Mouse (Mus musculus): ENCODE measurements at regions not wholly inside any gene's neighbourhood (a gene's known extent, or its start where the extent isn't known, plus 50 kb on each side); places are given as distances from the start of the nearest gene placed in this dataset.

- no peak for TF ChIP-seq POLR2A (IDR thresholded peaks at IDR 0.05; ENCODE audit: low read depth, low read length)
- peak; percentile 15; the same call in 1 of the 2 replicates for TF ChIP-seq CTCF (IDR thresholded peaks at IDR 0.05; ENCODE audit: extremely low read depth, insufficient read length, insufficient replicate concordance, low read depth, low read length)
- H3K36me3 ChIP-seq (ENCODE audit: control insufficient read depth, insufficient read depth, low read length) = no peaks in the 10 kb centered on the region
- no peaks in the 10 kb centered on the region for H3K4me1 ChIP-seq (ENCODE audit: control insufficient read depth, insufficient read depth, insufficient read length, low read length)
- peak overlapping the region; percentile 50 for H3K4me3 ChIP-seq (ENCODE audit: low read depth, low read length)
- WGBS = 20% methylated on average over 17 of the region's 17 CpGs
- H3K27me3 ChIP-seq (ENCODE audit: control insufficient read depth, insufficient read depth, low read length) = no peaks in the 10 kb centered on the region
- H3K27ac ChIP-seq (ENCODE audit: insufficient read depth, low read depth, low read length) = no peak overlapping the region
These were observed 462.0 kb downstream of the Lmo4 start for GRCm38 (mm10) chr3:143742786-143743571.

- 81% methylated on average over 3 of the region's 3 CpGs for WGBS
- no peak for TF ChIP-seq POLR2A (IDR thresholded peaks at IDR 0.05; ENCODE audit: low read depth, low read length)
- TF ChIP-seq CTCF (IDR thresholded peaks at IDR 0.05; ENCODE audit: extremely low read depth, insufficient read length, insufficient replicate concordance, low read depth, low read length) = no peak
These were observed 466.3 kb downstream of the Lmo4 start for GRCm38 (mm10) chr3:143738676-143739075.

GRCm38 (mm10) chr3:143737844-143738243 lies 467.2 kb downstream of the Lmo4 start:
- 83% methylated on average over 6 of the region's 6 CpGs for WGBS
- H3K27ac ChIP-seq (ENCODE audit: insufficient read depth, low read depth, low read length) = no peak overlapping the region
- H3K36me3 ChIP-seq (ENCODE audit: control insufficient read depth, insufficient read depth, low read length) = no peaks in the 10 kb centered on the region

More at GRCm38 (mm10) chr3:143738676-143739075, 466.3 kb downstream of the Lmo4 start:
- Histone ChIP-seq H3K36me3 (ENCODE audit: control insufficient read depth, insufficient read depth, low read length) (no peaks in the 10 kb centered on the region), H3K27ac (ENCODE audit: insufficient read depth, low read depth, low read length) (no peak overlapping the region), H3K27me3 (ENCODE audit: control insufficient read depth, insufficient read depth, low read length) (no peaks in the 10 kb centered on the region), H3K4me1 (ENCODE audit: control insufficient read depth, insufficient read depth, insufficient read length, low read length) (no peaks in the 10 kb centered on the region), H3K4me3 (ENCODE audit: low read depth, low read length) (no peak overlapping the region)

GRCm38 (mm10) chr3:143736651-143737398 lies 468.2 kb downstream of the Lmo4 start:
- WGBS = 74% methylated on average over 6 of the region's 6 CpGs
- Histone ChIP-seq H3K36me3 (ENCODE audit: control insufficient read depth, insufficient read depth, low read length) (no peaks in the 10 kb centered on the region), H3K4me3 (ENCODE audit: low read depth, low read length) (no peak overlapping the region), H3K27ac (ENCODE audit: insufficient read depth, low read depth, low read length) (no peak overlapping the region), H3K4me1 (ENCODE audit: control insufficient read depth, insufficient read depth, insufficient read length, low read length) (no peaks in the 10 kb centered on the region), H3K27me3 (ENCODE audit: control insufficient read depth, insufficient read depth, low read length) (no peaks in the 10 kb centered on the region)
- TF ChIP-seq CTCF (IDR thresholded peaks at IDR 0.05; ENCODE audit: extremely low read depth, insufficient read length, insufficient replicate concordance, low read depth, low read length) (no peak), POLR2A (IDR thresholded peaks at IDR 0.05; ENCODE audit: low read depth, low read length) (no peak)

More at GRCm38 (mm10) chr3:143737844-143738243, 467.2 kb downstream of the Lmo4 start:
- H3K27me3 ChIP-seq (ENCODE audit: control insufficient read depth, insufficient read depth, low read length) = no peaks in the 10 kb centered on the region
- no peak overlapping the region for H3K4me3 ChIP-seq (ENCODE audit: low read depth, low read length)
- H3K4me1 ChIP-seq (ENCODE audit: control insufficient read depth, insufficient read depth, insufficient read length, low read length) = no peaks in the 10 kb centered on the region
- TF ChIP-seq CTCF (IDR thresholded peaks at IDR 0.05; ENCODE audit: extremely low read depth, insufficient read length, insufficient replicate concordance, low read depth, low read length) (no peak), POLR2A (IDR thresholded peaks at IDR 0.05; ENCODE audit: low read depth, low read length) (no peak)

GRCm38 (mm10) chr3:143734791-143735190 lies 470.2 kb downstream of the Lmo4 start:
- H3K4me1 ChIP-seq (ENCODE audit: control insufficient read depth, insufficient read depth, insufficient read length, low read length) = no peaks in the 10 kb centered on the region
- no peak overlapping the region for H3K4me3 ChIP-seq (ENCODE audit: low read depth, low read length)
- H3K27ac ChIP-seq (ENCODE audit: insufficient read depth, low read depth, low read length) = no peak overlapping the region
- TF ChIP-seq POLR2A (IDR thresholded peaks at IDR 0.05; ENCODE audit: low read depth, low read length) (no peak), CTCF (IDR thresholded peaks at IDR 0.05; ENCODE audit: extremely low read depth, insufficient read length, insufficient replicate concordance, low read depth, low read length) (no peak)
- WGBS = 68% methylated on average over 2 of the region's 2 CpGs
- no peaks in the 10 kb centered on the region for H3K27me3 ChIP-seq (ENCODE audit: control insufficient read depth, insufficient read depth, low read length)
- no peaks in the 10 kb centered on the region for H3K36me3 ChIP-seq (ENCODE audit: control insufficient read depth, insufficient read depth, low read length)

GRCm38 (mm10) chr3:143732966-143733725 lies 471.9 kb downstream of the Lmo4 start:
- H3K4me1 ChIP-seq (ENCODE audit: control insufficient read depth, insufficient read depth, insufficient read length, low read length) = no peaks in the 10 kb centered on the region
- H3K27ac ChIP-seq (ENCODE audit: insufficient read depth, low read depth, low read length) = no peak overlapping the region
- H3K4me3 ChIP-seq (ENCODE audit: low read depth, low read length) = no peak overlapping the region
- H3K36me3 ChIP-seq (ENCODE audit: control insufficient read depth, insufficient read depth, low read length) = no peaks in the 10 kb centered on the region
- WGBS = 62% methylated on average over 8 of the region's 8 CpGs
- TF ChIP-seq POLR2A (IDR thresholded peaks at IDR 0.05; ENCODE audit: low read depth, low read length) = no peak
- no peak for TF ChIP-seq CTCF (IDR thresholded peaks at IDR 0.05; ENCODE audit: extremely low read depth, insufficient read length, insufficient replicate concordance, low read depth, low read length)
- H3K27me3 ChIP-seq (ENCODE audit: control insufficient read depth, insufficient read depth, low read length) = no peaks in the 10 kb centered on the region

Data from small intestine, adult 2 months (tissue).